Mouse (Mus musculus): ENCODE results near the gene Sirt4. TPM values are rescaled to one million over a fixed set of nuclear protein-coding genes. Genes with fewer than 3 reads are reported as not detected.
A peak's percentile ranks its signal among the peaks of the same experiment; 100 is the strongest.

The Sirt4 gene
- polyA plus RNA-seq, 1 experiment from 2014 or later, result 19.8 TPM

- H3K36me3 ChIP-seq, result peaks cover 17% of the 10 kb centered on the region
- peak overlapping the region; percentile 69; the same call in 1 of the 2 replicates for H3K4me2 ChIP-seq
- H3K27ac ChIP-seq (replicated peaks), result no peak overlapping the region
- 71% methylated on average over 7 of the region's 7 CpGs for WGBS
- H3K9me3 ChIP-seq, result no peaks in the 10 kb centered on the region
- peaks cover 30% of the 10 kb centered on the region for H3K4me1 ChIP-seq
- peaks cover 10% of the 10 kb centered on the region; the same call in 1 of the 2 replicates for H3K27me3 ChIP-seq (replicated peaks)
- no peak for ATAC-seq (ENCODE audit: extremely low read depth, insufficient number of reproducible peaks, low FRiP score, low TSS enrichment)
- H3K4me3 ChIP-seq, result no peak overlapping the region
- H3K9ac ChIP-seq, result peak overlapping the region; percentile 82
Measured at GRCm38 (mm10) chr5:115437242-115437944, 47.1 kb downstream of the Sirt4 start.

- H3K4me3 ChIP-seq, result peak overlapping the region; percentile 50
- 2% methylated on average over 43 of the region's 43 CpGs for WGBS
- peaks cover 11% of the 10 kb centered on the region; the same call in 1 of the 2 replicates for H3K27me3 ChIP-seq (replicated peaks)
- ATAC-seq (ENCODE audit: extremely low read depth, insufficient number of reproducible peaks, low FRiP score, low TSS enrichment), result no peak
- H3K4me2 ChIP-seq, result peak overlapping the region; percentile 69
- no peaks in the 10 kb centered on the region for H3K9me3 ChIP-seq
- H3K9ac ChIP-seq, result peak overlapping the region; percentile 82
- H3K4me1 ChIP-seq, result peaks cover 38% of the 10 kb centered on the region
- H3K36me3 ChIP-seq, result peaks cover 11% of the 10 kb centered on the region; the same call in 1 of the 2 replicates
- H3K27ac ChIP-seq (replicated peaks), result peak overlapping the region; percentile 59
Measured at GRCm38 (mm10) chr5:115436421-115437124, 48.0 kb downstream of the Sirt4 start.

- Histone ChIP-seq H3K4me2 (peak overlapping the region; percentile 69), H3K36me3 (peaks cover 11% of the 10 kb centered on the region; the same call in 1 of the 2 replicates), H3K27ac (replicated peaks) (peak overlapping the region; percentile 59), H3K9me3 (no peaks in the 10 kb centered on the region), H3K27me3 (replicated peaks) (peaks cover 12% of the 10 kb centered on the region; the same call in 1 of the 2 replicates), H3K4me3 (peak overlapping the region; percentile 50), H3K4me1 (peaks cover 42% of the 10 kb centered on the region), H3K9ac (peak overlapping the region; percentile 82)
- no peak for ATAC-seq (ENCODE audit: extremely low read depth, insufficient number of reproducible peaks, low FRiP score, low TSS enrichment)
- 35% methylated on average over 8 of the region's 8 CpGs for WGBS
Measured at GRCm38 (mm10) chr5:115435755-115436379, 48.7 kb downstream of the Sirt4 start.

GRCm38 (mm10) chr5:115434853-115435754 lies 49.4 kb downstream of the Sirt4 start:
- H3K4me2 ChIP-seq, result no peak overlapping the region
- WGBS, result 67% methylated on average over 15 of the region's 15 CpGs
- H3K9ac ChIP-seq, result peak overlapping the region; percentile 82; the same call in 1 of the 2 replicates

GRCm38 (mm10) chr5:115434280-115434852 lies 50.2 kb downstream of the Sirt4 start:
- Histone ChIP-seq H3K4me1 (peaks cover 48% of the 10 kb centered on the region), H3K9ac (no peak overlapping the region)
- no peak for ATAC-seq (ENCODE audit: extremely low read depth, insufficient number of reproducible peaks, low FRiP score, low TSS enrichment)

More at GRCm38 (mm10) chr5:115434853-115435754, 49.4 kb downstream of the Sirt4 start:
- H3K27me3 ChIP-seq (replicated peaks), result peaks cover 19% of the 10 kb centered on the region
- peaks cover 10% of the 10 kb centered on the region; the same call in 1 of the 2 replicates for H3K36me3 ChIP-seq
- no peaks in the 10 kb centered on the region for H3K9me3 ChIP-seq
- H3K4me3 ChIP-seq, result no peak overlapping the region
- H3K27ac ChIP-seq (replicated peaks), result no peak overlapping the region
- ATAC-seq (ENCODE audit: extremely low read depth, insufficient number of reproducible peaks, low FRiP score, low TSS enrichment), result no peak
- peaks cover 48% of the 10 kb centered on the region for H3K4me1 ChIP-seq

GRCm38 (mm10) chr5:115433191-115433590 lies 51.3 kb downstream of the Sirt4 start:
- Histone ChIP-seq H3K36me3 (peaks cover 4% of the 10 kb centered on the region; the same call in 1 of the 2 replicates), H3K4me2 (no peak overlapping the region), H3K27me3 (replicated peaks) (peaks cover 31% of the 10 kb centered on the region), H3K9ac (no peak overlapping the region), H3K9me3 (no peaks in the 10 kb centered on the region), H3K4me3 (no peak overlapping the region), H3K27ac (replicated peaks) (no peak overlapping the region), H3K4me1 (peaks cover 52% of the 10 kb centered on the region)
- 79% methylated on average over 8 of the region's 8 CpGs for WGBS
- ATAC-seq (ENCODE audit: extremely low read depth, insufficient number of reproducible peaks, low FRiP score, low TSS enrichment), result no peak

More at GRCm38 (mm10) chr5:115434280-115434852, 50.2 kb downstream of the Sirt4 start:
- WGBS, result 65% methylated on average over 11 of the region's 11 CpGs
- Histone ChIP-seq H3K4me2 (no peak overlapping the region), H3K27me3 (replicated peaks) (peaks cover 19% of the 10 kb centered on the region), H3K4me3 (no peak overlapping the region), H3K36me3 (peaks cover 9% of the 10 kb centered on the region; the same call in 1 of the 2 replicates), H3K27ac (replicated peaks) (no peak overlapping the region), H3K9me3 (no peaks in the 10 kb centered on the region)

- Histone ChIP-seq H3K9ac (no peak overlapping the region; the same call in 1 of the 2 replicates), H3K4me2 (peak overlapping the region; percentile 95; the same call in 1 of the 2 replicates), H3K27me3 (replicated peaks) (peaks cover 39% of the 10 kb centered on the region), H3K27ac (replicated peaks) (no peak overlapping the region), H3K4me3 (no peak overlapping the region), H3K9me3 (no peaks in the 10 kb centered on the region), H3K36me3 (peaks cover 4% of the 10 kb centered on the region; the same call in 1 of the 2 replicates), H3K4me1 (peaks cover 46% of the 10 kb centered on the region)
- ATAC-seq (ENCODE audit: extremely low read depth, insufficient number of reproducible peaks, low FRiP score, low TSS enrichment), result no peak
- WGBS, result 82% methylated on average over 11 of the region's 11 CpGs
Measured at GRCm38 (mm10) chr5:115432395-115432794, 52.1 kb downstream of the Sirt4 start.

- ATAC-seq (ENCODE audit: extremely low read depth, insufficient number of reproducible peaks, low FRiP score, low TSS enrichment), result no peak
- Histone ChIP-seq H3K27ac (replicated peaks) (0 out of 2 replicates have a peak overlapping the region, but pooled peaks have one; percentile 7), H3K9me3 (no peaks in the 10 kb centered on the region), H3K4me3 (no peak overlapping the region; the same call in 1 of the 2 replicates), H3K27me3 (replicated peaks) (peaks cover 44% of the 10 kb centered on the region), H3K9ac (peak overlapping the region; percentile 57), H3K4me2 (peak overlapping the region; percentile 95), H3K4me1 (peaks cover 44% of the 10 kb centered on the region), H3K36me3 (peaks cover 4% of the 10 kb centered on the region; the same call in 1 of the 2 replicates)
- WGBS, result 20% methylated on average over 7 of the region's 7 CpGs
Measured at GRCm38 (mm10) chr5:115431898-115432259, 52.6 kb downstream of the Sirt4 start.

GRCm38 (mm10) chr5:115431061-115431897 lies 53.2 kb downstream of the Sirt4 start:
- no peak for ATAC-seq (ENCODE audit: extremely low read depth, insufficient number of reproducible peaks, low FRiP score, low TSS enrichment)
- H3K27me3 ChIP-seq (replicated peaks), result peaks cover 50% of the 10 kb centered on the region
- peaks cover 4% of the 10 kb centered on the region; the same call in 1 of the 2 replicates for H3K36me3 ChIP-seq
- H3K4me2 ChIP-seq, result peak overlapping the region; percentile 95
- peak overlapping the region; percentile 89 for H3K4me3 ChIP-seq
- H3K27ac ChIP-seq (replicated peaks), result 0 out of 2 replicates have a peak overlapping the region, but pooled peaks have one; percentile 7
- WGBS, result 18% methylated on average over 14 of the region's 14 CpGs
- H3K9ac ChIP-seq, result peak overlapping the region; percentile 92
- peaks cover 38% of the 10 kb centered on the region for H3K4me1 ChIP-seq
- H3K9me3 ChIP-seq, result no peaks in the 10 kb centered on the region

Measured in heart, embryonic 13.5 days (tissue).